Mouse (Mus musculus) liver, postnatal 0 days (tissue): ENCODE data around the gene Traf1. TPM values are rescaled to one million over a fixed set of nuclear protein-coding genes. Genes with fewer than 3 reads are reported as not detected.

Experiments used
- ATAC-seq: fragments of 200-750 bp; cut with Nextera tagmentation; 2 replicates; pipeline ENCODE4 v1.8.0; 2017; ENCODE audit warnings: mild to moderate bottlenecking, moderate library complexity
- DNase-seq: peaks from one replicate; pipeline ENCODE4 v3.0.0-alpha.2; 2016
- H3K27ac ChIP-seq: fragments of 300-500 bp; sonication (generic); 2 replicates; pipeline ENCODE4 v1.5.1; 2014; ENCODE audit warnings: antibody characterized with exemption, moderate library complexity, mild to moderate bottlenecking, low read depth
- H3K27me3 ChIP-seq: fragments of 300-500 bp; sonication (generic); 2 replicates; pipeline ENCODE4 v1.6.1; 2014; ENCODE audit warnings: low read length, control low read depth, mixed read lengths; ENCODE audit not compliant: insufficient read depth
- H3K36me3 ChIP-seq: fragments of 300-500 bp; sonication (generic); replicated peaks from 2 replicates; pipeline ENCODE4 v1.6.1; 2014; ENCODE audit warnings: mild to moderate bottlenecking, control low read depth, low read length, moderate library complexity, mixed read lengths; ENCODE audit not compliant: insufficient read depth
- H3K4me1 ChIP-seq: fragments of 300-500 bp; sonication (generic); 2 replicates; pipeline ENCODE4 v1.6.1; 2014; ENCODE audit warnings: antibody characterized with exemption, mild to moderate bottlenecking, control low read depth; ENCODE audit not compliant: insufficient read depth
- H3K4me2 ChIP-seq: fragments of 300-500 bp; sonication (generic); 2 replicates; pipeline ENCODE4 v1.6.1; 2014; ENCODE audit warnings: low read depth, mild to moderate bottlenecking, low read length, moderate library complexity, mixed read lengths
- H3K4me3 ChIP-seq: fragments of 300-500 bp; sonication (generic); 2 replicates; pipeline ENCODE4 v1.5.1; 2014; ENCODE audit warnings: low read depth, low read length
- H3K9ac ChIP-seq: fragments of 300-500 bp; sonication (generic); replicated peaks from 2 replicates; pipeline ENCODE4 v1.6.1; 2014; ENCODE audit warnings: mild to moderate bottlenecking, moderate library complexity
- H3K9me3 ChIP-seq: fragments of 300-500 bp; sonication (generic); 2 replicates; pipeline ENCODE4 v1.6.1; 2016; ENCODE audit warnings: mild to moderate bottlenecking, control low read depth, low read length, mixed read lengths
- CTCF ChIP-seq: sonication (generic); IDR thresholded peaks from 2 replicates; pipeline ENCODE4 v1.5.1; 2016; ENCODE audit warnings: antibody characterized with exemption, low read depth
- EP300 ChIP-seq: IDR thresholded peaks from 2 replicates; pipeline ENCODE4 v1.6.1; 2016; ENCODE audit warnings: antibody characterized with exemption, low read depth, mild to moderate bottlenecking
- WGBS: fragments of 180-500 bp; shearing (Covaris S2); extraction: QIAGEN DNeasy Blood & Tissue Kit; methylation state at CpG from one replicate; pipeline ENCODE4 v1.1.7; 2014; ENCODE audit not compliant: insufficient replicate concordance; 5-methylcytosine and 5-hydroxymethylcytosine counted together
- polyA plus RNA-seq: library from polyadenylated mRNA; unstranded; fragments of >200 nt; fragmentation: Nextera tagmentation; extraction: Ambion mirVana; gene quantifications from 2 replicates; pipeline ENCODE4 v1.2.1, GENCODE M21; 2015

Gene Traf1
- polyA plus RNA-seq, 1 experiment from 2014 or later: 0.34 TPM

- WGBS: 62% methylated on average over 1 of the region's 1 CpGs
- ATAC-seq: no peak
- no peak overlapping the region for H3K4me3 ChIP-seq
- H3K27ac ChIP-seq: no peak overlapping the region
- peaks cover 6% of the 10 kb centered on the region; the same call in 1 of the 2 replicates for H3K36me3 ChIP-seq
- TF ChIP-seq CTCF (no peak), EP300 (no peak)
- H3K27me3 ChIP-seq: no peaks in the 10 kb centered on the region
- H3K9ac ChIP-seq: no peak overlapping the region
- no peaks in the 10 kb centered on the region for H3K9me3 ChIP-seq
- no peak for DNase-seq
- H3K4me2 ChIP-seq: no peak overlapping the region
- no peaks in the 10 kb centered on the region for H3K4me1 ChIP-seq
Measured at GRCm38 (mm10) chr2:34989749-34990148, 28.2 kb upstream of the Traf1 start.

- no peak overlapping the region for H3K9ac ChIP-seq
- H3K9me3 ChIP-seq: no peaks in the 10 kb centered on the region
- H3K27me3 ChIP-seq: no peaks in the 10 kb centered on the region
- ATAC-seq: no peak
- no peaks in the 10 kb centered on the region for H3K4me1 ChIP-seq
- no peak for DNase-seq
- H3K4me2 ChIP-seq: no peak overlapping the region
- no peak overlapping the region for H3K4me3 ChIP-seq
- TF ChIP-seq CTCF (no peak), EP300 (no peak)
- WGBS: 67% methylated on average over 1 of the region's 1 CpGs
- H3K27ac ChIP-seq: no peak overlapping the region
- peaks cover 7% of the 10 kb centered on the region; the same call in 1 of the 2 replicates for H3K36me3 ChIP-seq
Measured at GRCm38 (mm10) chr2:34987595-34987994, 26.0 kb upstream of the Traf1 start.

GRCm38 (mm10) chr2:34984885-34985284 is 23.3 kb upstream of the Traf1 start:
- WGBS: 73% methylated on average over 8 of the region's 8 CpGs
- H3K36me3 ChIP-seq: peaks cover 7% of the 10 kb centered on the region; the same call in 1 of the 2 replicates
- H3K9me3 ChIP-seq: no peaks in the 10 kb centered on the region
- H3K27me3 ChIP-seq: no peaks in the 10 kb centered on the region
- ATAC-seq: no peak
- H3K27ac ChIP-seq: no peak overlapping the region
- no peak overlapping the region for H3K4me3 ChIP-seq
- DNase-seq: no peak
- no peak overlapping the region for H3K9ac ChIP-seq
- no peak for TF ChIP-seq CTCF
- no peak for TF ChIP-seq EP300
- peaks cover 10% of the 10 kb centered on the region for H3K4me1 ChIP-seq
- H3K4me2 ChIP-seq: no peak overlapping the region

- Histone ChIP-seq H3K4me1 (peaks cover 24% of the 10 kb centered on the region), H3K27ac (no peak overlapping the region), H3K4me3 (no peak overlapping the region), H3K4me2 (no peak overlapping the region), H3K36me3 (peaks cover 2% of the 10 kb centered on the region; the same call in 1 of the 2 replicates), H3K27me3 (no peaks in the 10 kb centered on the region), H3K9me3 (no peaks in the 10 kb centered on the region), H3K9ac (no peak overlapping the region)
- ATAC-seq (no peak), DNase-seq (no peak)
- no peak for TF ChIP-seq EP300
- no peak for TF ChIP-seq CTCF
- 53% methylated on average over 11 of the region's 11 CpGs for WGBS
Measured at GRCm38 (mm10) chr2:34982906-34983698, 21.5 kb upstream of the Traf1 start.

GRCm38 (mm10) chr2:34982096-34982724 is 20.6 kb upstream of the Traf1 start:
- H3K27me3 ChIP-seq: no peaks in the 10 kb centered on the region
- ATAC-seq (no peak), DNase-seq (no peak)
- peaks cover 2% of the 10 kb centered on the region; the same call in 1 of the 2 replicates for H3K36me3 ChIP-seq
- H3K4me3 ChIP-seq: no peak overlapping the region
- no peaks in the 10 kb centered on the region for H3K9me3 ChIP-seq
- H3K4me1 ChIP-seq: peaks cover 29% of the 10 kb centered on the region
- H3K9ac ChIP-seq: no peak overlapping the region
- H3K4me2 ChIP-seq: no peak overlapping the region
- 63% methylated on average over 14 of the region's 14 CpGs for WGBS
- TF ChIP-seq EP300 (no peak), CTCF (no peak)
- H3K27ac ChIP-seq: no peak overlapping the region

- 17% methylated on average over 3 of the region's 3 CpGs for WGBS
- H3K9me3 ChIP-seq: peaks cover 2% of the 10 kb centered on the region; the same call in 1 of the 2 replicates
- H3K27ac ChIP-seq: 0 out of 2 replicates have a peak overlapping the region, but pooled peaks have one; percentile 30
- H3K9ac ChIP-seq: no peak overlapping the region
- 0 out of 2 replicates have a peak, but pooled peaks cover 2% of the 10 kb centered on the region for H3K36me3 ChIP-seq
- ATAC-seq: 0 out of 2 replicates have a peak, but pooled peaks have one; percentile 33
- peaks cover 32% of the 10 kb centered on the region for H3K4me1 ChIP-seq
- no peak for DNase-seq
- no peak overlapping the region for H3K4me3 ChIP-seq
- no peak for TF ChIP-seq EP300
- no peak for TF ChIP-seq CTCF
- no peak overlapping the region for H3K4me2 ChIP-seq
- H3K27me3 ChIP-seq: no peaks in the 10 kb centered on the region
Measured at GRCm38 (mm10) chr2:34979459-34980011, 18.0 kb upstream of the Traf1 start.
